Mouse (Mus musculus) B cell, adult 62 days (primary cell): Measurements from ENCODE around the gene Aqp3. TPM values are rescaled to one million over a fixed set of nuclear protein-coding genes. Genes with fewer than 3 reads are reported as not detected.

Experiments used
- total RNA-seq: library from RNA; stranded (reverse); gene quantifications from 4 replicates; pipeline ENCODE4 v1.2.4, GENCODE M21; 2023

Aqp3 gene
- total RNA-seq: 0.41 to 1.8 TPM (median 1.6 TPM) in 3 of 4 replicates, not detected in the other

DNA sequence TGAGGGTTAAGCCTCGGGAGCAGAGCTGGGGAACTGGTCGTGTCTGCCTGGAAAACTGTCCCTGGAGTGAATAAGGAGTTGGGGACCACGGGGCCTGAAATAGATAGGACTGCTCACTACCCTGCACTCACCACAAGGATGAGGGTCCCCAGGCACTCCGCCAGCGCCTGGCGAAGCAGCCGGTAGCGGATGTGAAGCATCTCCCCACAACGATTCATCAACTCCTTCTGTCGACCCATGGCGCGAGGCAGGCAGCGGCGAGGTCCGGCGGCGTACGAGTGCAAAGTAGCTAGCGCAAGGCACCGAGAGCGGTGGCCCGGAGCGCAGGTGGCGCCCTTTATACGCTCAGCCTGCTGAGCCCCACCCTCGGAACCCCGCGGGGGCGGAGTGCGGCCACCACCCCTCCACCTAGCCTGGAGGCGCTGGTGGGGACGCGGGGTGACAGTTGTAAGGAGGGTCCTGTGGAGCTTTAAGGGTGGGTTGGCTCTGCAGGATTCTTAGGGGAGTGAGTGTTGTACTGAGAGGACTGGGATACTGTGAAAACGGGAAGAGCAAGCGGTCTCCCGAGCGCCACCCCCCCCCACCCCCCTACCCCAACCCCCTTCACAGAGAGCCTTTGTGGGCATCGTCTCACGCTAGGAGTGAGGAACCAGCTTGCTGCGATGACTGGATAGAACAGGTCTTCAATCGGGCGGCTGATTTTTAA is at the start of gene Aqp3:
TSS of gene Aqp3 (minus strand) at position 313 of the 706 bp plus-strand sequence.

DNA sequence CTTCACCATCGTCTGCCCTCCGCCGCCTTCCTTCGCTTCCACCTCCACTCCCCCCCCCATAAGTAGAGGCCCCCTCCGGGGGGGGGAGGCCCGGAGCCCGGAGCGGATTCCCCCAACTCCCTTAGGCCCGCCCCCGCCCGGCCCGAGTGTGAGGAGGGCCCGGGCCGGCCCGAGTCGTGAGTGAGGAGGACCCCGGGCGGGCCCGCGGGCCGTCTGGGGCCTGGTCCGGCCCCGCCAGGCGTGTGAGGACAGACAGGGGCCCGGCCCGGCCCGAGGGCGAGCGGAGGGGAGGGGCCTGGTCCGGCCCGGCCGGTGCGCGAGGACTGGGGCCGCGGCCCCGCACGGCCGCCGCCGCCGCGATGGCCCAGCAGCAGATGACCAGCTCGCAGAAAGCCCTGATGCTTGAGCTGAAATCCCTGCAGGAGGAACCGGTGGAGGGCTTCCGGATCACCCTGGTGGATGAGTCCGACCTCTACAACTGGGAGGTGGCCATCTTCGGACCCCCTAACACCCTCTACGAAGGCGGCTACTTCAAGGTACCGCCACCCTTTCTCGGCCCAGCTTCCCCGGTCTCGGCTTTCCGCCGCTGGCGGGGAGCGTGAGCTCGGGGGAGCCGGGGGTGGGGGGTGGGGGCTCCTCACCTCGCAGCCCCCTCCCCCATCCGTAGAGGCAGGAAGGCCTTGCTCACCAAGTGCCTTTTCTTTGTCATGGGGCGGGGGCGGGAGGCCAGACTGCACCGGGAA is 37.9 kb upstream of the Aqp3 start, which contains the start of gene Ube2r2:
TSS of gene Ube2r2 (plus strand) at position 33 of the 743 bp plus-strand sequence.

DNA sequence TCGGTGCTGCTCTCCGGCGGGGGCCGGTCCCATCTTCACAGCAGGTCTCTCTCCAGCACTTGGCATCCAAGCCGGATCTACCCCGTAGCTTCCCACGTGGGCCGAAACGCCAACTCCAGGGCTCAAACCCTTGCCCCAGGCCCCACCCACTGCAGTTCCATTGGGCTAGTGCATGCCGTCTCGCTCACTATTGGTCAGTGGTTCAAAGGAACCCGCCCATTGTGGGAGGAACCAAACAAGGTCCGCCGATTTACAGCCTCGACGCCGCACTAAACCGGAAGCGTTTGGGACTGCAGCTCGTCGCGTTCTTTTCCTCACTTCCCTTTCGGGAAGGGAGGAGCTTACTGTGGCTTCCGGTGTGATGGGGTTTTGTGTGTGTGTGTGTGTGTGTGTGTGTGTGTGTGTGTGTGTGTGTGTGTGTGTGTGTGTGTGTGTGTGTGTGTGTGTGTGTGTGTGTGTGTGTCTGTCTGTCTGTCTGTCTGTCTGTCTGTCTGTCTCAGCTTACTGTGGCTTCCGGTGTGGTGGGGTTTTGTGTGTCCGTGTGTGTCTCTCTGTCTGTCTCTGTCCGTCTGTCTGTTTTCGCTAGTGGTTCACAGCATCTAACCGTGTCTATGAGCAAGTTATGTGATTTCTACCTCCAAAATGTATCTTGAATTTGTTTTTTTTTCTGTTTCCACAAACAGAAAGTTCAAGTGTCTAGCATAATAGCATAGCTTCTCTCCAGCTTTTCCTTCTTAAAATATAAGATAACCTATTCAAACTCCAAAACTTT is 26.4 kb upstream of the Aqp3 start, which contains the start of gene Nol6:
TSS of gene Nol6 (minus strand) at position 276 of the 772 bp plus-strand sequence.

DNA sequence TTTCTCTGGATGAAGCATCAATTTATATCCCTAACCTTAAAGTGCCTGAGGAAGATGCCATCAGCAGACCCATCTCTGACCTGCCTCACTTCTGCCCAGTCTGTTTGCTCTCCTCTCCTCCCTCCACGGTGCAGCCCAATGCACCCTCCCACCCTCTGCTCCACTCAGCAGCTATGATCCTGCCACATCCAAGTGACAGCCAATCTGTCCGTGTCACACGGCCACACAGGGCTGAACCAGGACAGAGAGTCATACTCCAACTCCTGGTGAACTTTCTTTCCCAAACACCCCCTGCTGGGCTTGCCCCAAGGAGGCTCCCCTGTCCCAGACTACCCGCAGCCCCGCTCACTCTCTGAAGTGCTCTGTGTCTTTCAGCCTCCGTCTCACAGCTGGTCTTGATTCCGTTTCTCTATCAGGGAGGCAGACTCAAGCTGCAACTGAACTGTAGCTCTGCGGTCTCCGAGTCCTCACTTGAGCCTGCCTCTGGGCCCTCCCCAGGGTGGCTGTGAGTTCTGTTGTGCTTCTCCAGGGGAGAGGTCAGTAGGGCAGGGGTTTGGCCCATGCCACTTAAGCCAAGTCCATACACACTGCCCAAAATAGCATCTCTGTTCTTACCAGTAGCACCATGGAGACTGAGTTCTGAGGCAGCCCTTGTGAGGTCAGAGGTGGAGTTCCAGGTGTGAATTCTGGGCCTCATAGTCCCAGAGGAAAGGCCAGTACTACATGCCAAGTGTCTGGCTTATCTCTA is 50.3 kb downstream of the Aqp3 start, which contains the start of gene Aqp7:
TSS of gene Aqp7 (minus strand) at position 616 of the 748 bp plus-strand sequence.

Other genes starting within 250 kb of the Aqp3 start
- 46.1 to 51.5 TPM (median 47.3 TPM) in 4 replicates for gene B4galt1, start 244.2 kb downstream of the Aqp3 start, total RNA-seq
- gene Spink4, start 178.1 kb downstream of the Aqp3 start, total RNA-seq: not detected in 4 replicates
- gene Bag1, start 149.9 kb downstream of the Aqp3 start, total RNA-seq: 66.0 to 76.4 TPM (median 72.0 TPM) in 4 replicates
- 37.5 to 40.9 TPM (median 38.4 TPM) in 4 replicates for gene Chmp5, start 149.8 kb downstream of the Aqp3 start, total RNA-seq
- gene Nfx1, start 127.3 kb downstream of the Aqp3 start, total RNA-seq: 87.1 to 97.3 TPM (median 95.8 TPM) in 4 replicates
- gene Aqp7, start 50.0 kb downstream of the Aqp3 start, total RNA-seq: not detected in 4 replicates
- gene Nol6, start 26.3 kb upstream of the Aqp3 start, total RNA-seq: 60.6 to 66.7 TPM (median 63.1 TPM) in 4 replicates
- gene Ube2r2, start 37.6 kb upstream of the Aqp3 start, total RNA-seq: 77.3 to 95.7 TPM (median 92.0 TPM) in 4 replicates
- 57.5 to 67.9 TPM (median 66.7 TPM) in 4 replicates for gene Ubap2, start 177.0 kb upstream of the Aqp3 start, total RNA-seq
- gene Dcaf12, start 216.7 kb upstream of the Aqp3 start, total RNA-seq: 37.5 to 42.2 TPM (median 39.2 TPM) in 4 replicates